Mouse (Mus musculus) thymus, postnatal 14 days (tissue): ENCODE measurements at regions not wholly inside any gene's neighbourhood (a gene's known extent, or its start where the extent isn't known, plus 50 kb on each side); places are given as distances from the start of the nearest gene placed in this dataset.

Experiments
- DNase-seq: peaks from one replicate; pipeline ENCODE4 v3.0.0; 2021

GRCm38 (mm10) chr2:75460419-75460818 lies 198.6 kb upstream of the Hnrnpa3 start:
- DNase-seq, result no peak

GRCm38 (mm10) chr2:75461019-75461418 lies 198.0 kb upstream of the Hnrnpa3 start:
- no peak for DNase-seq

DNA sequence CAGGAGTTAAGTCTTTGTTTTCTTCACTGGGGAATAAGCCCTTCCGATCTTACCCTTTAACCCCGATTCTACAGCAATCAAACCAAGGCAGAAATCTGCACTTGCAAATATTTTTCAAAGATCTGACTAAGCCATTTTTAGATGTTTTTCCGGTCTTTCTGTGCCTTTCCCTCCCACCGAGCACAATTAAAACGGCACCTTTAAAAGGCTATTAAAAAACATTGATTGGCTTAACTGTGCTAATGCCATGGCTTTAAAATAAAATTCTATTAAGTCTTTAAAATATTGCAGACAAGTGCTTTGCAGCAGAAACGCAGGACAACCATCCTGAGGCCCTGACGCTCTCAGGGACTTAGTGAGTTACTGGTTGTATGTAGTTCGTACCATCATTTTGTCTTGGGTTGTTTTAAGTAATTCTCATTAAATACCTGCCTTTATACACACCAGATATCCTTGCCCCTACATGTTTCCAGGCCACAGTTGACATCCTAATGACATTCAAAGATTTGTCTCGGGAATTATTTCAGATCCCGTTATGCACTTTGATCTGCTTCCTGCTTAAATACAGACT lies 197.6 kb upstream of the Hnrnpa3 start:
- DNase-seq, result no peak

- no peak for DNase-seq
Measured at GRCm38 (mm10) chr2:75462030-75462671, 196.9 kb upstream of the Hnrnpa3 start.

- no peak for DNase-seq
Measured at GRCm38 (mm10) chr2:75463091-75463490, 196.0 kb upstream of the Hnrnpa3 start.

DNA sequence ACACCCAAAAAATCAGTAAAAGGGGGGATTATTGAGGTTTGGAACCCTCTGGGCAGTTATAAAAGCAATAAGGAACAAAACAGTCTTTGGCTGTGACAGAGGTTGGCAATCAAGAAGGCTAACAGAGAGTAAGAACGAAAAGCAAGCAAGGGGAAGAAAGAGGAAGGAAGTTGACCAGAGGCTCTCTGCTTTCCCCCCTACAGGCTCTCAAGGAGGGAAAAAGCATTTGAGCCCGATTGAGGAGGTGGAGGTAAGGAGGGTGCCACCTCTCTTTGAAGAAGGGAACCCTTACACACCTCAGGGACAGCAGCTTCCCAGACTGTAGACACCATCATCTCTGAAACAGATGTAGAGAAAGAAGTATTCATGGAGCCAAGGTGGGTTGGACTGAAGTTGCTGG lies 194.6 kb upstream of the Hnrnpa3 start:
- DNase-seq, result no peak

DNA sequence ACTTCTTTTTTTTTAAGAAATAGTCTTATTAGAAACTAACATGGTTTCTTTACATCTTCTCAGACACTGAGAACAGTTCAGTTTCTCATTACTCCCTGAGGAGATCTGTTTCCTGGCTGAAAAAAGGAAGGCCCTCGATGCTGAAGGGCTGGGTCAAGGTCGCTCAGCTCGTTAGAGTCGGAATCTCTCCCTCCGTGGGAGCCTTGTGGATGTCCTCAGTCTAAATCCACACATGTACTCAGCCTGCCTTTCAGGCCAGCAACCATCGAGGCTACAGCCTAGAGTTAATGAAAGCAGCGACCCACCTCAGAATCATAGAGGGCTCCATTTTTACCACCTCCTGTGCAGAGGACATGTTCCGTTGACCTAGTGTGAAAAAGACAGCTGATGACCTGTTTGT lies 190.2 kb upstream of the Hnrnpa3 start:
- DNase-seq, result no peak

DNA sequence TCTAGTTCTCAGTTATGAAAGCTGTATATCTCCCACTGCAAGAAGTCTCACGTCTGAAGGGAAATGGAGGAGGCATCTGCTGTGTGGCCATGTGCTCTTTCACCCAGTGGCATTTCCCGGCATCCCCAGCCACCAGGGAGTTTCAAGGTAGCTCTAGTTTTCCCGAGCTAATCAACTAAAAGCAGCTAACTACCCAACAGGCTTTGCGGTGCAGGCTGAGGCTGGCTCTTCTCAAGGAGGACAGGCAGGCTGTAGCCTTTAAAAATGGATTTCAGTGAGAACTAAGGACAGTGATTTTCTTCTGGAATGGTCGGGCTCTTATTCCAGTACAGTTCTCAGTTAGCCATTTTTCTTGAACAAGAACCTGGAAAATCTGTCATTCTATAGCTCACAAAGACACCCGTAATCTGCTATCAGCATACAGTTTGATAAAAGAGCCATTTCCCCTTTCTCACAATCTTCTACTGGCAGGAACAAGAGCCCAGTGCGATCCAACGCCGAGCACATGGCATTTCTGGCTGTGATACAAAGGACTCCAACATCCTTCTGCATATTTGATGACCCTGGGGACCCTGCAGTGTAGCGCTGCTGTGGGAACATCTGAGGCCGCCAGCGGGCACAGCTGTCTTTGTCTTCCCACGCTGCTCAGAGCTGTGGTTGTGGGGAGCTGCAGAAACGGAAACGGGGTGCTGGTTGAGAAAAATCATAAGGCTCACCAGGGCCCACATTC lies 188.9 kb upstream of the Hnrnpa3 start:
- peak; percentile 87 for DNase-seq

DNA sequence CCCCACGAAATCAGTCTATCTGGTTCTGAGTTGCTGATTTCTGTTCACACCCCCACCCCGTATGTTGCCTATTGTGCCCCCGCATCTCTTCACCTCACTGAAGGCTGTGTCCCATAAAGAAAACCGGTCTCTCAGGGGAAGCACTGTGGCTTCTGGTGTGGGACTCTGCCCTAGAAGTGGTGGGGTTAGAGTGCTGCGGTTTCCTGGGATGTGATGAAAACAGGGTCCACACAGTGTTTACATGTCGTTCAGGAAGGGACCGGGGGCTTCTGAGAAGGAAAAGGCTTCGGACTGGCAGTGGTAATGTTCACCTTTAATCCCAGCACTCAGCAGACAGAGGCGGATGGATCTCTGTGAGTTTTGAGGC lies 188.4 kb upstream of the Hnrnpa3 start:
- no peak for DNase-seq

- DNase-seq, result no peak
Measured at GRCm38 (mm10) chr2:75472489-75472888, 186.6 kb upstream of the Hnrnpa3 start.

- no peak for DNase-seq
Measured at GRCm38 (mm10) chr2:75474509-75474908, 184.6 kb upstream of the Hnrnpa3 start.

DNA sequence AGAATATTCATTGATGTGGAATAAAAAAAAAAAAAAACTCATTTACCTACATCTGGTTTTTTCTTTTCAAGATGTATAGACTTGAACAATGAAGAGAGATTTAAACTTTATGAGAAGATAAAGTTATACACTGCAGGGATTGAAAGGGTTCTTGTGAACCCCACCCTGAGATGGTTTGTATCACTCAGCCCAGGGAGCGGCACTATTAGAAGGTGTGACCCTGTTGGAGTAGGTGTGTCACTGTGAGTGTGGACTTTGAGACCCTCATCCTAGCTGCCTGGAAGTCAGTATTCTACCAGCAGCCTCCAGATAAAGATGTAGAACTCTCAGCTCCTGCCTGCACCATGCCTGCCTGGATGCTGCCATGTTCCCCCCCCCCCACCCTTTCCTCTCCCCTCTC lies 182.7 kb upstream of the Hnrnpa3 start:
- DNase-seq, result no peak

DNA sequence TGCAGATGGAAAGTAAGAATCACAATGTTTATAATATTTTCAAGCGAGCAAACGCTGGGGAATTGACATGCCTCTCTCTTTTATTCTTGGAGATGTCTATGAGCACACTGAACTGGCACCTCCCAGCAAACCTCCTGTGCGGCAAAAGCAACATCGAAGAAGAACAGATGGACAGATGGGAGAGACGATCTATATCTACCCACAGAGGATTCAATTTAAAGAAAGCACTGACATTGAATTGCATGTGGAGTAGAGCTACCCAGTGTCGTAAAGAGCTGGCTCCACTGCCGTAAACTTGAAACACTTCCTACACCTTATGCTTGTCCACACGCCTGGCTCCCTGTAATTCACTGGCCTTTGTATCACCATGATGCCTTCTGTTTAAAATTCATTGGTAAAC lies 182.0 kb upstream of the Hnrnpa3 start:
- DNase-seq, result no peak

DNA sequence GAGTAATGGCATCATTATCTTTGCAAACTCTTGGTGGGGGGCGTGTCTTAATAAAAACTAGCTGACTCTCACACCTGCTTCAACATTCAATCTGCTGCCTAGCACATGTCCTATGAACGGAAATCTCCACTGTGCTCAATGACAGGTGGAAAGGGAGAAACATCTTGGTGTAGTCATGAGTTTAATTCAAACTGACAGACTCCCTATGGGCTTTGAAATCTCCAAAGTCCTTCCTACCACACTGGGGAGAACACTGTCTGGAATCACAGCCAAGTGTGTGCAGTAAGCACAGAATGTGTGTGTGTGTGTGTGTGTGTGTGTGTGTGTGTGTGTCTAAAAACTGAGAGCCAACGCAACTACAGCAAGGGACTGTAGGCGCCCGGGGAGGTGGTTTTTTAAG lies 179.5 kb upstream of the Hnrnpa3 start:
- no peak for DNase-seq

- no peak for DNase-seq
Measured at GRCm38 (mm10) chr2:75481863-75482262, 177.2 kb upstream of the Hnrnpa3 start.

DNA sequence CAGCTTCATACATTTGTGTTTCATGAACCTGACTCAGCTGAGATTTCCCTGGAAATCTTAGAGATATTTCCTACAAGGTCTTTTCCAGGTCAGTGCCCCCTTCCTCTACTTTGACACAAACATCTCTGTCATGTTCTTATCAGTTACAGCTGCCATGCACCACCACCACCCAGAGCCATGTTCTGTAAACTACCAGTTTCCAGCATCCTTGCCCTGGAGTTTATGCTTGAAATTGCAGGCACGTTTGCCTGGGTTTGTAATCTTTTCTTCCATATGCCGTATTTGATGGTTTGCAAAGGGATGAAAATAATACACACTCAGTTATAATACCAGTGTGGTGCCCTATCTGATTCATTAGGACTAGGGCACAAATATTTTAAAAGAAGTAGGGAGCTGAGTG lies 176.6 kb upstream of the Hnrnpa3 start:
- DNase-seq, result no peak

GRCm38 (mm10) chr2:75484951-75485350 lies 174.1 kb upstream of the Hnrnpa3 start:
- no peak for DNase-seq

DNA sequence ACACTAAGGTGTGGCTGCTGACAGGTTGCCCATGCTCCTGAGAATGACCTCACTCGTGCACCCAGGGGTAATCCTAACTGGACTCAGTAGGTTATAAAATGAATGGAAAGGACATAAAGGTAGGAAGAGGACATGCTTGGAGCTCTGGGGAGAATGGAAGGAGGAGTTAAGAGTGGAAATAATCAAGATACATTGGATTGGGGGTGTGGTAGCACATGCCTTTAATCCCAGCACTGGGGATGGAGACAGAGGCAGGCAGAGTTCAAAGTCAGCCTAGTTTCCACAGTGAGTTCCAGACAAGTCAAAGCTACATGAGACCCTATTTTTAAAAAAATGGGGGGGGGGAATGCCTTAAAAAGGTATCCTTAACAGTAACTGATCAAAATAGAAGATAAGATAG lies 167.9 kb upstream of the Hnrnpa3 start:
- DNase-seq, result no peak

- DNase-seq, result no peak
Measured at GRCm38 (mm10) chr2:75491789-75492500, 167.1 kb upstream of the Hnrnpa3 start.

DNA sequence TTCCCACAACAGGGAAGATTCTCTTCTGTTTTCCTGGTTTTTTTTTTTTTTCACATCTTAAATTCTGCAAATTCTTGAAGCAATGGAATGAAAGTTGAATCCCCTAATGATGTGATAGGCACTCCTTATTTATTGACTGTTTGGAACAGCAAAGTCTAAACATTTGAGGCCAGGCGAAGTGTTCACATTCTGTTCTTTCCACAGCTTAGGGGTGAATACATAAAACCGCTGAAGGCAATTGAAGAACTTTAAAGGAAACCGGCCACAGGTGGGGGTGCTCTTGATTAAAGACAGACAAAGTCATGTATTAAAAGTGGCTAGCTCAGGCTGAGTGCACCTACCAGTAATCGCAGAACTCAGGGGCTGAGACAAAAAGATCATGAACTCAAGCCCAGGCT lies 166.6 kb upstream of the Hnrnpa3 start:
- no peak for DNase-seq

GRCm38 (mm10) chr2:75496606-75497240 lies 162.3 kb upstream of the Hnrnpa3 start:
- DNase-seq, result no peak

DNA sequence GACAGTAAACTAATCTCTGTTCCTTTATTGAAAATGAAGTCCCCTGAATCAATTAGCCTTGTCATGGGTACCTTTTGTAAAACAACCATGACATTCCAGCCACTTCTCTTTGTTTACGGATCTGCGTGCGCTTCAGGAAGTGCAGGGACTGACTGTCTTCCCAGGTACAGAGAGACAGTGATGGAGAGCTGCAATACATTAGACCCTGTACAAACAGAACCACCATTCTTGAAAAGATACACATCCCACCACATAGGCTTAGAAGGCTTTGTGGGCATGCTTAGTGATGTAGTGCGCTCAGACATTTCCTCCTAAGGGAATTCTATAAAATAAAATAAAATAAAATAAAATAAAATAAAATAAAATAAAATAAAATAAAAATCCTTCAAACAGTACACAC lies 148.8 kb upstream of the Hnrnpa3 start:
- DNase-seq, result no peak

- DNase-seq, result no peak
Measured at GRCm38 (mm10) chr2:75512422-75513170, 146.5 kb upstream of the Hnrnpa3 start.
